Mouse (Mus musculus) erythroblast, embryonic 14.5 days (primary cell): ENCODE measurements around the gene St6galnac3.

Experiments
- GATA1 ChIP-seq: IDR thresholded peaks from 2 replicates; pipeline ENCODE4 v1.6.1; 2012; ENCODE audit warnings: low read length, inconsistent platforms, mixed read lengths
- TAL1 ChIP-seq: IDR thresholded peaks from 3 replicates; pipeline ENCODE4 v1.6.1; 2012; ENCODE audit warnings: low read length, inconsistent platforms, mixed read lengths

DNA sequence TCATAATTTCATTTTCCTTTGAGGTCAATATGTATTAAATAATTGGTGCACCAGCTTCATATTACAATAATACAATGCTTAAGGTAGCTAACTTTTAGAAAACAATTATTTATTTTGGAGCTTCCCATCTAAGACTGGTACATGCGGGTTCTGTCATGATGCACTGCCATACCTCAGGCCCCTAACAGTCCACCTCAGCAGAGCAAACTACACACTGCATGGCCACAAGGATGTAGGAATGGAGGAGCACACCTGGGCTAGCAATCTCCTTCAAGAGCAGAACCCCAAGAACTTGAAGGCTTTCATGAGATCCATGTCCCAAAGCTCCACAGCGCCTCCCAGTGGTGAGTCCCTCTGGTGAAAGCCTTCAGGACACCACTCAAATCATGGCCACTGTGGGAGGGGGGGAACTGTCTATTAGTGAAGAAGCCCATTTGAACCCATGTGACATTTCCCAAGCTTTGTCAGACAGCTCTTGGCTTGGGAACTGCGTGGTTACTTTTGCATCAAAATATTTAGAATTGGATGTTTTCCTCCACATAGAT is 223.6 kb downstream of the St6galnac3 start:
- TF ChIP-seq GATA1: no peak
- no peak for TF ChIP-seq TAL1
